Mouse (Mus musculus) midbrain, embryonic 15.5 days (tissue): ENCODE data around the gene Dhx33. TPM values are rescaled to one million over a fixed set of nuclear protein-coding genes. Genes with fewer than 3 reads are reported as not detected.

Experiments used
- ATAC-seq: fragments of 200-750 bp; cut with Nextera tagmentation; replicated peaks from 2 replicates; pipeline ENCODE4 v1.8.0; 2017; ENCODE audit warnings: moderate TSS enrichment
- H3K27ac ChIP-seq: fragments of 300-500 bp; sonication (generic); 2 replicates; pipeline ENCODE4 v1.5.1; 2015; ENCODE audit warnings: mild to moderate bottlenecking, inconsistent platforms
- H3K27me3 ChIP-seq: fragments of 300-500 bp; sonication (generic); replicated peaks from 2 replicates; pipeline ENCODE4 v1.6.1; 2015; ENCODE audit warnings: inconsistent platforms
- H3K36me3 ChIP-seq: fragments of 300-500 bp; sonication (generic); replicated peaks from 2 replicates; pipeline ENCODE4 v1.6.1; 2015; ENCODE audit warnings: inconsistent platforms
- H3K4me1 ChIP-seq: fragments of 300-500 bp; sonication (generic); 2 replicates; pipeline ENCODE4 v1.6.1; 2015; ENCODE audit warnings: inconsistent platforms
- H3K4me2 ChIP-seq: fragments of 300-500 bp; sonication (generic); 2 replicates; pipeline ENCODE4 v1.6.1; 2015; ENCODE audit warnings: inconsistent platforms, mild to moderate bottlenecking, moderate library complexity
- H3K4me3 ChIP-seq: fragments of 300-500 bp; sonication (generic); 2 replicates; pipeline ENCODE4 v1.5.1; 2015; ENCODE audit warnings: mild to moderate bottlenecking, inconsistent platforms
- H3K9ac ChIP-seq: fragments of 300-500 bp; sonication (generic); 2 replicates; pipeline ENCODE4 v1.6.1; 2015; ENCODE audit warnings: mild to moderate bottlenecking, inconsistent platforms
- H3K9me3 ChIP-seq: fragments of 300-500 bp; sonication (generic); 2 replicates; pipeline ENCODE4 v1.6.1; 2016; ENCODE audit warnings: inconsistent platforms
- WGBS: fragments of 180-500 bp; shearing (Covaris S2); methylation state at CpG from one replicate; pipeline ENCODE4 v1.1.7; 2015; ENCODE audit warnings: mixed read lengths; 5-methylcytosine and 5-hydroxymethylcytosine counted together
- polyA plus RNA-seq: library from polyadenylated mRNA; unstranded; fragments of >200 nt; fragmentation: Nextera tagmentation; extraction: Ambion mirVana; gene quantifications from 2 replicates; pipeline ENCODE4 v1.2.1, GENCODE M21; 2015

Gene Dhx33
- polyA plus RNA-seq, 1 experiment from 2014 or later: 16.2 TPM

DNA sequence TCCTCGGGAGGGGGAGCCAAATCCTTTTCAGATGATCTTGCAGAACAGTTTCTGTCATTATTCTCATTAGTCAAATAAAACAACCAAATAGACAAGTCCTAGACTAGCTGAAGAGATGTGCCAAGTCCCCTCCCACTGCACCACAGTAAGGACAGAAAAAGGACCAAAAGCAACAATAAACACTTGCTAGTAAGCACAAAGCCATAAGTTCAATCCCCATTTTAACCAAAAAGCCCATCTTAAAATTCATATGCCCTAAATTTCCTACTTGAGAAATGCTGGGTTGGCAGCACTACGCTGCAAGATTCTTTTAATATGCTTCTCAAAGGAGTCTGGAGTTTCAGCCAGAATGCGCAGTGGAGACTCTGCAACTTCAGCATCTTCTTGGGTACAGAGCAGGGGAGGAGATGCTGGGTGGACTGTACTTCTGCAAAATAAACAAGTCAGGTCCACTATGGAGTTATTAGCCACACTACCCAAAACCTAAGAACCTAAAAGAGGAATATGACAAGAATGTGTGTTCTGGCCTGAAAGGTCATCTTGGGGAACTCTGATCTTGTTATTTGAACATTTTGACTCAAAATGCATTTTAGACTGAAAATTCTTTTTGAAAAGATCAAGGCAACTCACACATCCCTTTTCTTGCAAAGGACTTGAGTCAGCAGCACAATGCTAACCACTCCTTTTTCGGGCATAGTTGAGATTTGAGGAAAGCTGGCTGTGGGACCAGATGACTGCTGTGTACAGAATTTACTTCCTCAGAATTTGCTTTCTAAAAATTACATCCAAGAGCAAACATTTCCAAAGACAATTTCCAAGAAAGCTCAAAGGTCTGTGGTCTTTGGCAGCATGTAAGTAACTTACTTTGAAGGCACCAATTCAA, 59.1 kb downstream of the Dhx33 start:
- no peaks in the 10 kb centered on the region for H3K27me3 ChIP-seq
- H3K4me2 ChIP-seq: no peak overlapping the region
- no peak for ATAC-seq
- H3K9me3 ChIP-seq: no peaks in the 10 kb centered on the region
- H3K9ac ChIP-seq: no peak overlapping the region
- WGBS: 94% methylated on average over 4 of the region's 4 CpGs
- no peak overlapping the region for H3K4me3 ChIP-seq
- peaks cover 75% of the 10 kb centered on the region for H3K36me3 ChIP-seq
- H3K4me1 ChIP-seq: no peaks in the 10 kb centered on the region
- no peak overlapping the region for H3K27ac ChIP-seq

DNA sequence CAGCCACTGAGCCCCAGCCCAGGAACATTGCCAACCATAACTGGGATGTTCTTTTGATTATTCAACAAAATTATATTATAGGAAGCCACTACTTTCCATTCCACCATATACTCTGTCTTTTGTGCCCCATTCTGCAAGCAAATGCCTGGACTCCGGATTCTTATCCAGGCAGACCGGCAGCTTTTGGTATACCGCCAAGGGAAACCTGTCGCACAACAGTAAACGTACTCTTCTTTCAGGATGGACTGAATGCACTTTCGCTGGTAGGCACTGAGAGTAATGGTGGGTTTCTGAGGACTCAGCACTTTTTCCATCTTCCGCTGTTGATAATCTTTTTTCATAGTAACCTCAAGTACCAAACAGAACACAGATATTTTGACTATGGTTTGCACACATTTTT, 60.6 kb downstream of the Dhx33 start:
- peaks cover 75% of the 10 kb centered on the region for H3K36me3 ChIP-seq
- no peak overlapping the region for H3K4me3 ChIP-seq
- no peak overlapping the region for H3K27ac ChIP-seq
- H3K9me3 ChIP-seq: no peaks in the 10 kb centered on the region
- H3K4me1 ChIP-seq: no peaks in the 10 kb centered on the region
- ATAC-seq: no peak
- H3K4me2 ChIP-seq: no peak overlapping the region
- 92% methylated on average over 7 of the region's 7 CpGs for WGBS
- no peak overlapping the region for H3K9ac ChIP-seq
- H3K27me3 ChIP-seq: no peaks in the 10 kb centered on the region

DNA sequence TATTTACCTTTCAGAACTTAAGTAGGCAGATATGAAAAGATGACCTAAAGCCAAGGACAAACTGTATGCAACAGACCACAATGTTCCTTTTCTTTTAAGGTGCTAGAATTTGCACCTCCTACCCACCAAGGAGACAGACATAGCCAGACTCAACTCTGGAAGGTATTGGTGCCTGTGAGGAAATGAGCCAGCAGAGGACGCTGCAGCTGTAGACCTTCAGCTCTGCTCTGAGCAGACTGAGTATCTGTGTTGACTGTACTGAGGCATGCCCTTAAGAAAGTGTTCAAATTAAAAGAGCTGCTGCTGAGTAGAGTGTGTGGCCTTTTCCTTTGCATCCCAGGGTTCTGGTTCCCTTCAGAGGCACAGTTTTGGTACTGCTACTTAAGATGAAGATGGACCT, 61.6 kb downstream of the Dhx33 start:
- no peak overlapping the region for H3K27ac ChIP-seq
- 83% methylated on average over 1 of the region's 1 CpGs for WGBS
- H3K27me3 ChIP-seq: no peaks in the 10 kb centered on the region
- peaks cover 71% of the 10 kb centered on the region for H3K36me3 ChIP-seq
- H3K9ac ChIP-seq: no peak overlapping the region
- no peaks in the 10 kb centered on the region for H3K4me1 ChIP-seq
- ATAC-seq: no peak
- no peaks in the 10 kb centered on the region for H3K9me3 ChIP-seq
- no peak overlapping the region for H3K4me2 ChIP-seq
- no peak overlapping the region for H3K4me3 ChIP-seq

DNA sequence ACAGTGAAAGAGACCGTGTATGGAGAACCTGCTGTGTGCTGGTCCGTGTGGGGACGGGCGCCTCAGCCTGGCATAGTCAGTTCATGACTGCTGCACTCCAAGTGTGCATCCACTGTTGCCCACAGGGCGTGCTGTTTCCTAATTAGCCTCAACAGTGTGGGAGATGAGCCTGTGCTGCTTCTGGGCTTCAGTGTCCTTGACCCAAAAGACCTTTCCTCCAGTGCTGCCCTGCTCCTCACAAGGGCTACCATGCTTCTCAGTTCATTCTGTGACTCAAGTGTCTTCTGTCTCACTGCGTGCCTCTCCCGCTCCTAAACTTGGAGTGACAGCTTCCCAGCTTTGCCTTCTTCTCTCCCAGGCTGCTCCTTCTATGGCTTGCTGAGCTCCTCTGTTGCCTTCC, 68.9 kb downstream of the Dhx33 start:
- H3K9me3 ChIP-seq: no peaks in the 10 kb centered on the region
- H3K4me1 ChIP-seq: no peaks in the 10 kb centered on the region
- H3K4me2 ChIP-seq: no peak overlapping the region
- H3K27me3 ChIP-seq: no peaks in the 10 kb centered on the region
- peaks cover 46% of the 10 kb centered on the region for H3K36me3 ChIP-seq
- no peak overlapping the region for H3K27ac ChIP-seq
- no peak overlapping the region for H3K9ac ChIP-seq
- 90% methylated on average over 7 of the region's 7 CpGs for WGBS
- H3K4me3 ChIP-seq: no peak overlapping the region
- no peak for ATAC-seq

Other genes starting within 250 kb of the Dhx33 start
- 16.7 and 16.8 TPM in 2 replicates for gene Zfp3, start 240.2 kb downstream of the Dhx33 start, polyA plus RNA-seq
- not detected in 2 replicates for gene Scimp, start 191.9 kb downstream of the Dhx33 start, polyA plus RNA-seq
- gene Rabep1, start 159.7 kb downstream of the Dhx33 start, polyA plus RNA-seq: 85.6 and 93.1 TPM in 2 replicates
- 121 and 127 TPM in 2 replicates for gene Nup88, start 34.5 kb downstream of the Dhx33 start, polyA plus RNA-seq
- gene Rpain, start 34.2 kb downstream of the Dhx33 start, polyA plus RNA-seq: 68.2 and 70.4 TPM in 2 replicates
- 160 and 166 TPM in 2 replicates for gene C1qbp, start 21.4 kb downstream of the Dhx33 start, polyA plus RNA-seq
- gene Mis12, start 15.2 kb upstream of the Dhx33 start, polyA plus RNA-seq: 37.5 and 39.2 TPM in 2 replicates
- 28.8 and 33.1 TPM in 2 replicates for gene Derl2, start 15.4 kb upstream of the Dhx33 start, polyA plus RNA-seq
- 718 and 742 TPM in 2 replicates for gene 6330403K07Rik, start 29.1 kb upstream of the Dhx33 start, polyA plus RNA-seq
- gene Nlrp1a, start 140.3 kb upstream of the Dhx33 start, polyA plus RNA-seq: 0.04 and 0.05 TPM in 2 replicates
- gene Nlrp1b, start 226.3 kb upstream of the Dhx33 start, polyA plus RNA-seq: 0.04 TPM in 1 of 2 replicates, not detected in the other